Mouse (Mus musculus) megakaryocyte-erythroid progenitor cell, adult 5-6 weeks (primary cell): ENCODE measurements around the gene Phlda1. TPM values are rescaled to one million over a fixed set of nuclear protein-coding genes. Genes with fewer than 3 reads are reported as not detected.

Experiments used
- total RNA-seq, 2 experiments: library from RNA; stranded (forward) in 1 of 2; stranded (reverse) in 1 of 2; fragments of 200-1000, 215-1000 nt in 1 of 2; fragments of >200 nt in 1 of 2; fragmentation: Nextera tagmentation in 1 of 2; gene quantifications; 2 replicates each; pipeline ENCODE4 v1.2.3; 2014 to 2017

Phlda1 gene
- total RNA-seq, 2 experiments from 2014 or later = 0.31 to 5.7 TPM

Other genes with a start within 250 kb of the Phlda1 start
- 2.0 and 3.1 TPM in 2 replicates for gene Bbs10, start 207.6 kb upstream of the Phlda1 start, total RNA-seq (2014; fragmentation: Nextera tagmentation)
- 4.8 and 6.3 TPM in 2 replicates for gene Bbs10, start 207.6 kb upstream of the Phlda1 start, total RNA-seq (2017)
- 549 and 560 TPM in 2 replicates for gene Nap1l1, start 33.1 kb upstream of the Phlda1 start, total RNA-seq (2014; fragmentation: Nextera tagmentation)
- gene Nap1l1, start 33.1 kb upstream of the Phlda1 start, total RNA-seq (2017) = 733 and 821 TPM in 2 replicates